Mouse (Mus musculus) lung, embryonic 15.5 days (tissue): ENCODE measurements at regions not wholly inside any gene's neighbourhood (a gene's known extent, or its start where the extent isn't known, plus 50 kb on each side); places are given as distances from the start of the nearest gene placed in this dataset.

Experiments used
- ATAC-seq: fragments of 200-750 bp; cut with Nextera tagmentation; 2 replicates; pipeline ENCODE4 v1.8.0; 2017; ENCODE audit warnings: moderate number of reproducible peaks, borderline replicate concordance; ENCODE audit not compliant: low FRiP score, low TSS enrichment; ENCODE audit errors: extremely low read depth
- H3K27ac ChIP-seq: fragments of 300-500 bp; sonication (generic); 2 replicates; pipeline ENCODE4 v1.5.1; 2015; ENCODE audit warnings: moderate library complexity, mild to moderate bottlenecking, inconsistent platforms
- H3K27me3 ChIP-seq: fragments of 300-500 bp; sonication (generic); 2 replicates; pipeline ENCODE4 v1.6.1; 2015; ENCODE audit warnings: inconsistent platforms
- H3K36me3 ChIP-seq: fragments of 300-500 bp; sonication (generic); 2 replicates; pipeline ENCODE4 v1.6.1; 2015; ENCODE audit warnings: inconsistent platforms
- H3K4me1 ChIP-seq: fragments of 300-500 bp; sonication (generic); 2 replicates; pipeline ENCODE4 v1.6.1; 2015; ENCODE audit warnings: inconsistent platforms
- H3K4me2 ChIP-seq: fragments of 300-500 bp; sonication (generic); 2 replicates; pipeline ENCODE4 v1.6.1; 2015; ENCODE audit warnings: inconsistent platforms, mild to moderate bottlenecking, moderate library complexity
- H3K4me3 ChIP-seq: fragments of 300-500 bp; sonication (generic); 2 replicates; pipeline ENCODE4 v1.5.1; 2015; ENCODE audit warnings: mild to moderate bottlenecking, inconsistent platforms
- H3K9ac ChIP-seq: fragments of 300-500 bp; sonication (generic); 2 replicates; pipeline ENCODE4 v1.6.1; 2015; ENCODE audit warnings: inconsistent platforms
- H3K9me3 ChIP-seq: fragments of 300-500 bp; sonication (generic); 2 replicates; pipeline ENCODE4 v1.6.1; 2016; ENCODE audit warnings: inconsistent platforms
- WGBS: fragments of 180-500 bp; shearing (Covaris S2); methylation state at CpG from one replicate; pipeline ENCODE4 v1.1.7; 2015; 5-methylcytosine and 5-hydroxymethylcytosine counted together

GRCm38 (mm10) chr7:88941246-88941910 is 462.6 kb downstream of the Tmem135 start:
- Histone ChIP-seq H3K4me3 (no peak overlapping the region), H3K9ac (no peak overlapping the region), H3K9me3 (no peaks in the 10 kb centered on the region), H3K36me3 (no peaks in the 10 kb centered on the region), H3K4me1 (no peaks in the 10 kb centered on the region), H3K27ac (no peak overlapping the region), H3K4me2 (no peak overlapping the region), H3K27me3 (no peaks in the 10 kb centered on the region)
- WGBS, result 79% methylated on average over 9 of the region's 9 CpGs
- ATAC-seq, result no peak

- ATAC-seq, result no peak
- H3K27me3 ChIP-seq, result no peaks in the 10 kb centered on the region
- 66% methylated on average over 2 of the region's 2 CpGs for WGBS
- no peak overlapping the region for H3K4me2 ChIP-seq
- no peaks in the 10 kb centered on the region for H3K36me3 ChIP-seq
- no peak overlapping the region for H3K9ac ChIP-seq
- H3K4me3 ChIP-seq, result no peak overlapping the region
- no peak overlapping the region for H3K27ac ChIP-seq
- H3K9me3 ChIP-seq, result no peaks in the 10 kb centered on the region
- no peaks in the 10 kb centered on the region for H3K4me1 ChIP-seq
These were observed 463.8 kb downstream of the Tmem135 start for GRCm38 (mm10) chr7:88940196-88940595.

GRCm38 (mm10) chr7:88928245-88928795 is 475.7 kb downstream of the Tmem135 start:
- 55% methylated on average over 6 of the region's 6 CpGs for WGBS
- peak; percentile 59; the same call in 1 of the 2 replicates for ATAC-seq
- Histone ChIP-seq H3K9me3 (no peaks in the 10 kb centered on the region), H3K9ac (no peak overlapping the region), H3K36me3 (no peaks in the 10 kb centered on the region), H3K4me1 (no peaks in the 10 kb centered on the region), H3K4me3 (no peak overlapping the region), H3K4me2 (no peak overlapping the region), H3K27me3 (no peaks in the 10 kb centered on the region), H3K27ac (no peak overlapping the region)
